Mouse (Mus musculus) thymus, adult 2 months (tissue): ENCODE measurements at regions not wholly inside any gene's neighbourhood (a gene's known extent, or its start where the extent isn't known, plus 50 kb on each side); places are given as distances from the start of the nearest gene placed in this dataset.

Source experiments
- DNase-seq: peaks from one replicate; pipeline ENCODE4 v3.0.0; 2021
- H3K27ac ChIP-seq: fragments of 200-500 bp; 2 replicates; pipeline ENCODE4 v1.5.1; 2012; ENCODE audit warnings: low read length, control low read depth; ENCODE audit not compliant: control insufficient read depth, insufficient read depth
- H3K27me3 ChIP-seq: fragments of 200-500 bp; 2 replicates; pipeline ENCODE4 v1.6.1; 2012; ENCODE audit warnings: mild to moderate bottlenecking, low read length, moderate library complexity, mixed read lengths; ENCODE audit not compliant: control insufficient read depth, insufficient read depth
- H3K36me3 ChIP-seq: fragments of 200-500 bp; 2 replicates; pipeline ENCODE4 v1.6.1; 2012; ENCODE audit warnings: mild to moderate bottlenecking, low read length, moderate library complexity; ENCODE audit not compliant: control insufficient read depth, insufficient read depth
- H3K4me1 ChIP-seq: fragments of 200-500 bp; replicated peaks from 2 replicates; pipeline ENCODE4 v1.6.1; 2012; ENCODE audit warnings: low read length; ENCODE audit not compliant: control insufficient read depth, insufficient read depth
- H3K4me3 ChIP-seq: fragments of 200-500 bp; 2 replicates; pipeline ENCODE4 v1.5.1; 2012; ENCODE audit warnings: mild to moderate bottlenecking, low read length, control low read depth, moderate library complexity; ENCODE audit not compliant: control insufficient read depth, insufficient read depth
- CTCF ChIP-seq: fragments of 200-500 bp; IDR thresholded peaks from 2 replicates; pipeline ENCODE4 v1.5.1; 2012; ENCODE audit warnings: mild to moderate bottlenecking, control low read depth, low read length, moderate library complexity, borderline replicate concordance; ENCODE audit not compliant: control insufficient read depth, poor library complexity, insufficient read depth; ENCODE audit errors: extremely low read depth
- POLR2A ChIP-seq: fragments of 200-500 bp; IDR thresholded peaks from 2 replicates; pipeline ENCODE4 v1.6.1; 2012; ENCODE audit warnings: mild to moderate bottlenecking, low read length, control low read depth, moderate library complexity; ENCODE audit not compliant: control insufficient read depth, poor library complexity, insufficient read depth; ENCODE audit errors: extremely low read depth
- WGBS: fragments of 180-500 bp; shearing (Covaris S2); methylation state at CpG from one replicate; pipeline ENCODE4 v1.1.7; 2018; 5-methylcytosine and 5-hydroxymethylcytosine counted together

GRCm38 (mm10) chr12:12715956-12716669 is 225.6 kb downstream of the Mycn start:
- WGBS, result 92% methylated on average over 7 of the region's 7 CpGs
- Histone ChIP-seq H3K27ac (no peak overlapping the region), H3K4me1 (no peaks in the 10 kb centered on the region), H3K4me3 (no peak overlapping the region), H3K27me3 (no peaks in the 10 kb centered on the region), H3K36me3 (no peaks in the 10 kb centered on the region)
- DNase-seq, result no peak
- TF ChIP-seq POLR2A, result no peak
- TF ChIP-seq CTCF, result no peak

- 67% methylated on average over 4 of the region's 4 CpGs for WGBS
- Histone ChIP-seq H3K4me1 (no peaks in the 10 kb centered on the region), H3K27me3 (no peaks in the 10 kb centered on the region), H3K27ac (no peak overlapping the region), H3K36me3 (no peaks in the 10 kb centered on the region), H3K4me3 (no peak overlapping the region)
- TF ChIP-seq POLR2A (no peak), CTCF (no peak)
- DNase-seq, result no peak
Measured at GRCm38 (mm10) chr12:12715528-12715927, 226.2 kb downstream of the Mycn start.

- Histone ChIP-seq H3K27ac (no peak overlapping the region), H3K27me3 (no peaks in the 10 kb centered on the region), H3K36me3 (no peaks in the 10 kb centered on the region), H3K4me3 (no peak overlapping the region), H3K4me1 (no peaks in the 10 kb centered on the region)
- TF ChIP-seq CTCF (no peak), POLR2A (no peak)
- 94% methylated on average over 6 of the region's 6 CpGs for WGBS
- no peak for DNase-seq
Measured at GRCm38 (mm10) chr12:12710184-12710609, 231.5 kb downstream of the Mycn start.

- Histone ChIP-seq H3K4me1 (no peaks in the 10 kb centered on the region), H3K4me3 (no peak overlapping the region), H3K27me3 (no peaks in the 10 kb centered on the region), H3K27ac (no peak overlapping the region), H3K36me3 (no peaks in the 10 kb centered on the region)
- TF ChIP-seq CTCF, result no peak
- no peak for DNase-seq
- 87% methylated on average over 14 of the region's 14 CpGs for WGBS
Measured at GRCm38 (mm10) chr12:12708954-12709523, 232.7 kb downstream of the Mycn start.

GRCm38 (mm10) chr12:12706326-12706920 is 235.3 kb downstream of the Mycn start:
- H3K4me1 ChIP-seq, result no peaks in the 10 kb centered on the region
- WGBS, result 98% methylated on average over 14 of the region's 14 CpGs
- H3K4me3 ChIP-seq, result no peak overlapping the region
- no peak overlapping the region for H3K27ac ChIP-seq
- no peak for DNase-seq
- H3K27me3 ChIP-seq, result no peaks in the 10 kb centered on the region
- TF ChIP-seq POLR2A, result no peak
- no peak for TF ChIP-seq CTCF
- H3K36me3 ChIP-seq, result no peaks in the 10 kb centered on the region

- H3K4me1 ChIP-seq, result no peaks in the 10 kb centered on the region
- WGBS, result 92% methylated on average over 3 of the region's 3 CpGs
- no peaks in the 10 kb centered on the region for H3K27me3 ChIP-seq
- H3K27ac ChIP-seq, result no peak overlapping the region
- DNase-seq, result no peak
- no peaks in the 10 kb centered on the region for H3K36me3 ChIP-seq
- no peak overlapping the region for H3K4me3 ChIP-seq
- TF ChIP-seq POLR2A, result no peak
- TF ChIP-seq CTCF, result no peak
Measured at GRCm38 (mm10) chr12:12701735-12702134, 240.0 kb downstream of the Mycn start.
